Mouse (Mus musculus): ENCODE results near the gene Prpf8.
"Not testable (repeated sequence)": the region's sequence is repeated elsewhere in the genome, so short reads cannot be mapped to it uniquely, and the experiment has no call there.

The Prpf8 gene

DNA sequence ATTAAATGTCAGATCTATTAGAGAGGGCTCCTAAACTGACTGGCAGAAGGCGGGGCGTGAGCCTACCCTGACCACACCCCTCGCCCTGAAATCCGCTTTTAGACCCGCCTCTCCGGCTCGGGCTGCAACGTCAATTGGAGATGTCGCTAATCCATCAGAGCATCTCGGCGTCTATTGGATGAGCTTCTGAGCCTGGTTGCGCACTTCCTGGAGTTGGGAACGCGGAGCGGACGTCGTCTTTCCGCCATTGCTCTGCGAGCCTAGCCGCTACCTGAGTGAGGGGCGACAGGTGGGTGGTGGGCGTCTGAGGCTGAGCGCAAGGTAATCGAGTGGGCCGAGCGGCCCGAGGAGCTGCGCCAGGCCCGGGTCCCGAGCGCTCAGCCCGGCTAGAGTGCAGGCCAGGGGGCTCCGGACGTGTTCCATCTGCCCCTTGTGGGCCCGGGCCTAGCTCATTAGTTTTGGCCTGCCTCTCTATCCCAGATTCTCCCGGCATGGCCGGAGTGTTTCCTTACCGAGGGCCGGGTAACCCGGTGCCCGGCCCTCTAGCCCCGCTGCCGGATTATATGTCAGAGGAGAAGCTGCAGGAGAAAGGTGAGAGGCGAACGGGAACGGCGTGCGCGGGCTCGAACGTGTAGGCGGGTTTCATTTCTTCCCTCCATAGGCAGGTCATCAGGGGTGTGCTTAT lies at the start of gene Prpf8:
Gene Prpf8 (plus strand): TSS at position 216 of the 685 bp plus-strand sequence.
- DNase-seq: peak; percentile 96

DNA sequence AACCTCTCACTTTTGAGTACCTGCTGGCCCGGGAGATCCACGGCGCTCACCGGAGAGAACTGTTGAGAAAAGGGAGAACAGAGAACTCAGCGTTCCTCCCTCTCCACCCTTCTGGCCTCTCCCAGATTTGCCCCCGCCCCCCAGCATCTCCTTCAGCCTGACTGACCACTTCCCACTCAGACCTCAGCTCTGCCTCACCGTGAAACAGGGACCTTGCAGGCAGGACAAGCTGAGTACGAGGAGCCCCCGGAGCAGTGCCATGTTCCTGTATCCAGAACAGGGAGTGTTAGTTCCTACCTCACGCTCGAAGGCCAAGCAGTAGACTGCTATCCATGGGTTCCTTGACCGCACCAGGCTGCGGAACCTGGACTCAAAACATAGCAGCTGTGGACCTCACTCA lies 48.4 kb upstream of the Prpf8 start:
- DNase-seq: no peak

- DNase-seq: no peak
Observed at GRCm38 (mm10) chr11:75438804-75439203, 47.8 kb upstream of the Prpf8 start.

GRCm38 (mm10) chr11:75439363-75439762 lies 47.3 kb upstream of the Prpf8 start, which contains the start of gene Serpinf2:
Gene Serpinf2 (minus strand): TSS chr11:75439591.
- DNase-seq: no peak

DNA sequence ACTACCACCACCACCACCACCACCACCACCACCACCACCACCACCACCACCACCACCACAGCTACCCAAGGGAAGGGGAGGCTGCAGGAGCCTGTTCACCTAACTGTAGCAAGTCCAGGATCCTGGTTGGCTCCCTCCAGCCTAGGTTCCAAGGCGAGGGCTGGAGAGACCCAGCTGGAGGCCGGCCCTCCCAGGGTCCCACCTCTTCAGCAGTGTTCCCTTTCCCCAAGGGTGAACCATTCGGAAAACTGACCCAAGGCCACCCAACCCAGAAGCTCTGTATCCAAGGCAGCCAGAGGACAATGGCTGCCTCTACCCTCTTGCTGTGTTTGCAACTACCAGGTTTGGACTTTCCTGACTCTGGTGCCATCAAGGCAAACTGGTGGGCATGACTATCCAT lies 46.7 kb upstream of the Prpf8 start:
- no peak for DNase-seq

- no peak for DNase-seq
Observed at GRCm38 (mm10) chr11:75441034-75441433, 45.6 kb upstream of the Prpf8 start.

- no peak for DNase-seq
Observed at GRCm38 (mm10) chr11:75441601-75442000, 45.0 kb upstream of the Prpf8 start.

GRCm38 (mm10) chr11:75443711-75444110 lies 42.9 kb upstream of the Prpf8 start:
- DNase-seq: no peak

GRCm38 (mm10) chr11:75448575-75448974 lies 38.0 kb upstream of the Prpf8 start:
- no peak for DNase-seq

- no peak for DNase-seq
Observed at GRCm38 (mm10) chr11:75449695-75450094, 36.9 kb upstream of the Prpf8 start.

- no peak for DNase-seq
Observed at GRCm38 (mm10) chr11:75450304-75450908, 36.2 kb upstream of the Prpf8 start.

- DNase-seq: no peak
Observed at GRCm38 (mm10) chr11:75450936-75451335, 35.7 kb upstream of the Prpf8 start.

DNA sequence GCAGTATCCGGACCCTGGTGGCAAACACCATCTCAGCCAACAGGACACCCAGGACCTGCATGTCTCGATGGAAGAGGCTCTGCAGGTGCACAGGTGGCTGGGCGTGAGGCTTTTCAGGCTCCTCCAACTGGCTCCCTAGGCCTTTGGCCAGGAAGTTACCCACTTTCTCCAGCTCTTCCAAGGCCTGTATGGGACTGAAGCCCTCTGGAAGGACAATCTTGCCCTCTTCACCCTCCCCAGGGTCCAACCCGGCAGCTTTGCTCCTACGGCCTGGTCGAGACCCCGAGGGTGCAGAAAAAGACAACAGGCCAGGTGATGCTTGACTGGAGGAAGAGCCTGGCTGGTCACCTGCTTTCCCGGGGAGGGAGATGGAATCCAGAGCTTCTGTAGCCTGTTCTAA lies 34.5 kb upstream of the Prpf8 start:
- DNase-seq: no peak

DNA sequence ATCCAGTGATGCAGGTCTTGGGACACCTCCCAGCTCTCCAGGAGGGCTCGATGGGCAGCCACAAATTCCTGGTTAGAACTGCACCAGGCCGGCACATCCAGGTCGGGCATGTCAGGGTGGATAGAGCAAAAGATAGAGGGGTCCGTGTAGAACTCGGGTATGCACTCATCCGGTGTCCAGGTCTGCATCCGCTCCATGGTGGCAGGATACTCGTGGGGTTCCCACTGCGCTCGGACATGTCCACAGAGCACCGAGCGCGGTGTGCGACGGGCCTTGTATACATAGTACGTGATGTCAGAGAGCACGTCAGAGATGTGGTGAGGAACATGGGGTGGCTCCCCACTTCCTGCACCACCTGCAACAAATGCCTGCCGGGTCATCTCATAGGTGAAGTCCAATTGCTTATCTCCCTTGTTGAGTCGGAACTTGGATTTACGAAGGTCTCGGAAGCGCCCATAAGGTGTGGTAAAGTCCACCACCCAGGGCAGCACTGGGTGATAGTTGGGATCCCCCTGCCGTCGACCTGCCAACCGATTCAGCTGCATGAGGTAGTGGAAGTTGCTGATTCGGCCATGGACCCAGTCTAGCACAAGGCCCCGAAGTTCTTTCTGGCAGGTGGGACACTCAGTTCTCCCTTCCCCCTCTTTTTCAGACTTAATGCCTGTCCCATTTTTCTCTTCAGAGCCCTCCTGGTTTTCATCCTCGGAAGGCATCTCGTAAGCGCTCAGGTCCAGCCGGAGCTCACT lies 33.6 kb upstream of the Prpf8 start:
- DNase-seq: no peak

- DNase-seq: peak; percentile 90
Observed at GRCm38 (mm10) chr11:75453991-75454930, 32.4 kb upstream of the Prpf8 start, which contains the start of gene Wdr81. Gene Wdr81 (minus strand): TSS chr11:75454717.

GRCm38 (mm10) chr11:75455041-75455736 lies 31.4 kb upstream of the Prpf8 start:
- DNase-seq: peak; percentile 28

- not testable (repeated sequence) for DNase-seq
Observed at GRCm38 (mm10) chr11:75455971-75456370, 30.6 kb upstream of the Prpf8 start.

GRCm38 (mm10) chr11:75456440-75456871 lies 30.2 kb upstream of the Prpf8 start:
- peak; percentile 47 for DNase-seq

GRCm38 (mm10) chr11:75458169-75458568 lies 28.4 kb upstream of the Prpf8 start:
- peak; percentile 75 for DNase-seq

DNA sequence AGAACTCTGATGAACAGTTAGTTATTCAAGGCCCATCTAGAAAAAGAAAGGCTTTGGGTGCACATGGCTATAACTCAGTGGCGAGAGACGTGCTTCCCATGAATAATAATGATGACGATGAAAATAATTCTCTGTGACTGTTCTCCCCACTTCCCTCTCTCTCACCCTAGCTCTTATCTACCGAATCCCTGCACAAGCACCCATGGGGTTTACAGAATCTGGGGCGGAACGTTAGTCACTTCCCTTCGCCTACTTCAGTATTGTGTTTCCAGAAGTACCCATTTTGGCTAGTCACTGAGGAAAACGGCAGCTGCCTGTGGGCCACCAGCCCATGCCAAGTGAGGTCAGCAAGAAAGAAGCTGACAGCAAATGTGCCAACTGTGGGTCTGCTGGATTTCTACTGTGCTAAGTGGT lies 28.0 kb upstream of the Prpf8 start:
- DNase-seq: peak; percentile 30

DNA sequence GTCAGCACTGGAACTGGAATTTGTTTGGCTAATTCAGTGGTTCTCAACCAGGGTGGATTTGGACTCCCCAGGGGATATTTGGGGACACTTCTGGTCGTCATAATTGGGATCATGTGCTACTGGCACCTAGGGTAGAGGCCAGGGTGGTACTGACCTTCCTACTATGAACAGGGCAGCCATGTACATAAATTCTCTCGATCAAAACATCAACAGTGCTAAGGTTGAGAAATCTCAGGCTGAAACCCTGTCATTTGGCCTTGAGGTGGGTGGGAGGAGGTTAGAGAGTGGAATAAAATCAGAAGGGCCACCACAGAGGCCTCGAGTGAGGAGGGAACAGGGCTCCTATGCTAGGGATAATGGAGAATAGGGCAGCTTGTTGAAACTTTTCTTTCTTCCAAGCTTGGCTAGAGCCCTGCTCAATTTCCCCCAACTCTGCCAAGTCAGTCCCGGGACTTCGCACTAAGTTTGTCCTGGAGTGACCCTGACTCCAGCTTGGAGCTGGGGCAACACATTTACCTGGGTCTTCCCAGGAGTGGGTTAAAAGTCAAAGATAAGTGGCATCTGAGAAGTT lies 27.4 kb upstream of the Prpf8 start:
- no peak for DNase-seq

GRCm38 (mm10) chr11:75459751-75460102 lies 26.9 kb upstream of the Prpf8 start:
- DNase-seq: no peak

Measured in thymus, postnatal 14 days (tissue).